Mouse (Mus musculus) liver, postnatal 0 days (tissue): Measurements from ENCODE around the gene Taok3. TPM values are rescaled to one million over a fixed set of nuclear protein-coding genes. Genes with fewer than 3 reads are reported as not detected.

ENCODE experiments used
- ATAC-seq: fragments of 200-750 bp; cut with Nextera tagmentation; 2 replicates; pipeline ENCODE4 v1.8.0; 2017; ENCODE audit warnings: mild to moderate bottlenecking, moderate library complexity
- DNase-seq: peaks from one replicate; pipeline ENCODE4 v3.0.0-alpha.2; 2016
- H3K27ac ChIP-seq: fragments of 300-500 bp; sonication (generic); 2 replicates; pipeline ENCODE4 v1.5.1; 2014; ENCODE audit warnings: antibody characterized with exemption, moderate library complexity, mild to moderate bottlenecking, low read depth
- H3K27me3 ChIP-seq: fragments of 300-500 bp; sonication (generic); 2 replicates; pipeline ENCODE4 v1.6.1; 2014; ENCODE audit warnings: low read length, control low read depth, mixed read lengths; ENCODE audit not compliant: insufficient read depth
- H3K36me3 ChIP-seq: fragments of 300-500 bp; sonication (generic); replicated peaks from 2 replicates; pipeline ENCODE4 v1.6.1; 2014; ENCODE audit warnings: mild to moderate bottlenecking, control low read depth, low read length, moderate library complexity, mixed read lengths; ENCODE audit not compliant: insufficient read depth
- H3K4me1 ChIP-seq: fragments of 300-500 bp; sonication (generic); 2 replicates; pipeline ENCODE4 v1.6.1; 2014; ENCODE audit warnings: antibody characterized with exemption, mild to moderate bottlenecking, control low read depth; ENCODE audit not compliant: insufficient read depth
- H3K4me2 ChIP-seq: fragments of 300-500 bp; sonication (generic); 2 replicates; pipeline ENCODE4 v1.6.1; 2014; ENCODE audit warnings: low read depth, mild to moderate bottlenecking, low read length, moderate library complexity, mixed read lengths
- H3K4me3 ChIP-seq: fragments of 300-500 bp; sonication (generic); 2 replicates; pipeline ENCODE4 v1.5.1; 2014; ENCODE audit warnings: low read depth, low read length
- H3K9ac ChIP-seq: fragments of 300-500 bp; sonication (generic); replicated peaks from 2 replicates; pipeline ENCODE4 v1.6.1; 2014; ENCODE audit warnings: mild to moderate bottlenecking, moderate library complexity
- H3K9me3 ChIP-seq: fragments of 300-500 bp; sonication (generic); 2 replicates; pipeline ENCODE4 v1.6.1; 2016; ENCODE audit warnings: mild to moderate bottlenecking, control low read depth, low read length, mixed read lengths
- CTCF ChIP-seq: sonication (generic); IDR thresholded peaks from 2 replicates; pipeline ENCODE4 v1.5.1; 2016; ENCODE audit warnings: antibody characterized with exemption, low read depth
- EP300 ChIP-seq: IDR thresholded peaks from 2 replicates; pipeline ENCODE4 v1.6.1; 2016; ENCODE audit warnings: antibody characterized with exemption, low read depth, mild to moderate bottlenecking
- WGBS: fragments of 180-500 bp; shearing (Covaris S2); extraction: QIAGEN DNeasy Blood & Tissue Kit; methylation state at CpG from one replicate; pipeline ENCODE4 v1.1.7; 2014; ENCODE audit not compliant: insufficient replicate concordance; 5-methylcytosine and 5-hydroxymethylcytosine counted together
- polyA plus RNA-seq: library from polyadenylated mRNA; unstranded; fragments of >200 nt; fragmentation: Nextera tagmentation; extraction: Ambion mirVana; gene quantifications from 2 replicates; pipeline ENCODE4 v1.2.1, GENCODE M21; 2015

Gene Taok3
- polyA plus RNA-seq, 1 experiment from 2014 or later: 41.9 TPM

DNA sequence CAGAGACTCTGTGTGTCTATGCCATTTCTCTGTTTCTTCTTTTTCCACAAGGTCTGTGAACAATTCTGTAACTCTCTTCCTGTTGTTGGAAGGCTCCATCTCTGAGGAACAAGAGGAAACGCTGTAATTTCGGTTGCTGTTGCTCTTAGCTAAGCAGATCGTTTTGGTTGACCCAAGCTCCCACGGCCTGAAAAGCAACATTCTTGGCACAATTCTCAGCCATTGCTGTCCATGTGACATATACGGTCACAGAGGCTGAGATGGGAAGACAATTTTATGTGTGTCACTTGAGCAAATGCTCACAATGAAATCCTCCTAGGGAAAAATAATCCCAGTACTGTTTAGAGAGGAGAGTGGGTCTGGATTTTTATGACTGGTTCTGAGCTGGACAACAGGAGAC, 62.0 kb downstream of the Taok3 start:
- TF ChIP-seq EP300 (no peak), CTCF (no peak)
- Histone ChIP-seq H3K27me3 (no peaks in the 10 kb centered on the region), H3K4me3 (no peak overlapping the region), H3K9ac (no peak overlapping the region), H3K4me1 (peaks cover 21% of the 10 kb centered on the region), H3K27ac (peak overlapping the region; percentile 74), H3K9me3 (peaks cover 9% of the 10 kb centered on the region), H3K4me2 (no peak overlapping the region), H3K36me3 (peaks cover 31% of the 10 kb centered on the region)
- DNase-seq (no peak), ATAC-seq (peak; percentile 32; the same call in 1 of the 2 replicates)
- 59% methylated on average over 5 of the region's 5 CpGs for WGBS

DNA sequence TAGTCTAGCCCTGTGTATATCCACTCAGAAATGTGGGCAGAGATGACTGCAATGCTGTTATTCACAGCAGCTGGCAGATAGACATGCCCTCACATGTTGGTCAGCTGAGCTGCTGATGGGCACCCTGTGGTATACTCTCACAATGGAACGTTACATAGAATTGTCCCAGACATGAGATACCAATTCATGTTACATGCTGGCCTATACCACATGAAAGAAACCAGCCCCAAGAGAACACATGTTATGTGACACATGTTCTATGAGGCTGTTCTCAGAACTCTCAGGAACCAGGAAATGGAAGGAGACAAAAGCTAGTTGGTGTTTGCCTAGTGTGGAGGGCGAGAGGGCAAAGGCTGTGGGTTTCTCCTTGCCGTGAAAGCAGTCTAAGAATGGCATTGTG, 62.5 kb downstream of the Taok3 start:
- peaks cover 32% of the 10 kb centered on the region for H3K36me3 ChIP-seq
- DNase-seq: no peak
- no peak for ATAC-seq

DNA sequence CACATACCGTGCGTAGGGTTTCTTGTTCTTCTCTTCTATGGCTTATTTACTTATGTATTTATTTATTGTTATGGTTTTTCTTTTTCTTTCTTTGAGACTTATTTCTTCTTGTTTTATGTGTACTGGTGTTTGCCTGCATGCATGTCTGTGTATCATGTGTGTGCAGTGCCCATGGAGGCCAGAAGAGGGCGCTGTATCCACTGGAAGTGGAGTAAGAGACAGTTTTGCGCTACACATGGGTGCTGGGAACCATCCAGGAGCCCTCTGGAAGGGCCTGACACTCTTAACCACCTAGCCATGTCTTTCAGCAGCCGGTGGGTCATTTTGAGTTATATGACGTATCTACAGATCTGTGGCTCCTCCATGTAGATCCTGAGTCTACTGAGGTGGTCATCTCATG, 64.9 kb downstream of the Taok3 start:
- no peak overlapping the region for H3K9ac ChIP-seq
- H3K27me3 ChIP-seq: no peaks in the 10 kb centered on the region
- DNase-seq (no peak), ATAC-seq (no peak)
- WGBS: 88% methylated on average over 6 of the region's 6 CpGs
- H3K9me3 ChIP-seq: peaks cover 9% of the 10 kb centered on the region
- TF ChIP-seq CTCF: peak; percentile 38; the same call in 1 of the 2 replicates
- TF ChIP-seq EP300: no peak
- no peak overlapping the region for H3K4me3 ChIP-seq
- H3K4me1 ChIP-seq: peaks cover 21% of the 10 kb centered on the region
- no peak overlapping the region for H3K27ac ChIP-seq
- H3K36me3 ChIP-seq: peaks cover 49% of the 10 kb centered on the region
- H3K4me2 ChIP-seq: no peak overlapping the region

More for the DNA sequence above, 62.5 kb downstream of the Taok3 start:
- Histone ChIP-seq H3K27ac (peak overlapping the region; percentile 74), H3K4me2 (no peak overlapping the region), H3K4me1 (peaks cover 21% of the 10 kb centered on the region), H3K27me3 (no peaks in the 10 kb centered on the region), H3K4me3 (no peak overlapping the region), H3K9ac (no peak overlapping the region), H3K9me3 (peaks cover 9% of the 10 kb centered on the region)
- no peak for TF ChIP-seq CTCF
- TF ChIP-seq EP300: no peak
- WGBS: 77% methylated on average over 3 of the region's 3 CpGs

DNA sequence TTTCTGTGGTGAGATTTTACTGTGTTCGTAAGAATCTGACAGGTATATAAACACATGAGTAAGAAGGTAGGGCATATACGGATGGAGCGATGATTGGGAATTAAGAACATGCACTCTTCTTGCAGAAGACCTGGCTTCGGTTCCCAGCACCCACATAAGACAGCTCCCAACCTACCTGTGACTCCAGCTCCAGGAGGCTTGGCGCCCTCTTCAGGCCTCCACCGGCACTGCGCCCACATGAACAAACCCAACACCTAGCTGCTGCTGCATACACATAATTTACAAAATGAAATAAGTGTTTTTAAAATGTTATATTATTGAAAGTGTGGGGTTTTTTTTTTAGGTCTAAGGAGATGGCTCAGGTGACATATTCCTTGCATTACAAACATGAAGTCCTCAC, 65.7 kb downstream of the Taok3 start:
- H3K4me3 ChIP-seq: no peak overlapping the region
- ATAC-seq (no peak), DNase-seq (peak; percentile 36)
- H3K9me3 ChIP-seq: peaks cover 9% of the 10 kb centered on the region
- no peak overlapping the region for H3K27ac ChIP-seq
- no peak overlapping the region for H3K4me2 ChIP-seq
- peaks cover 51% of the 10 kb centered on the region for H3K36me3 ChIP-seq
- 93% methylated on average over 7 of the region's 7 CpGs for WGBS
- no peak overlapping the region for H3K9ac ChIP-seq
- no peaks in the 10 kb centered on the region for H3K27me3 ChIP-seq
- peaks cover 21% of the 10 kb centered on the region for H3K4me1 ChIP-seq
- TF ChIP-seq CTCF (peak; percentile 67), EP300 (no peak)

DNA sequence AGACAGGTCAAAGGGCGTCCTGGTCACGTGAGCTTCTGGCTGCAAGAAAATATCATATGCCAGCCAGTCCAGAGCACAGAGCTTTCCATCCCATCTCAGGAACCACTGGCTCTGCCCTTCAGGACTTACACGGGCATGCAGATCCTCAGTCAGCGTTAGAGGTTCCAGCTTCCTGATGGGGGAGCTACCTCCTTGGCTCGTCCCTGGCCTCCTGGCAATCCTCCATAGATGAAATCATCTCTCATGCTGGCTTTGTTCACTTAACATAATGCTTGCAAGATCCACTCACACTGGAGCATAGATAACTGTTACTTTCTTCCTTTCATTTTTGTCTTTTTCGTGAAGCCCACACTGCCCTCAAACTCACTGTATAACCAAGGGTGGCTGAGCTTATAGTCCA, 72.1 kb downstream of the Taok3 start:
- TF ChIP-seq EP300 (no peak), CTCF (no peak)
- ATAC-seq (peak; percentile 44; the same call in 1 of the 2 replicates), DNase-seq (peak; percentile 30)
- H3K9me3 ChIP-seq: no peaks in the 10 kb centered on the region
- H3K4me1 ChIP-seq: 0 out of 2 replicates have a peak, but pooled peaks cover 3% of the 10 kb centered on the region
- H3K27me3 ChIP-seq: no peaks in the 10 kb centered on the region
- no peak overlapping the region for H3K27ac ChIP-seq
- H3K36me3 ChIP-seq: peaks cover 67% of the 10 kb centered on the region
- no peak overlapping the region for H3K9ac ChIP-seq
- no peak overlapping the region for H3K4me2 ChIP-seq
- 83% methylated on average over 6 of the region's 6 CpGs for WGBS
- H3K4me3 ChIP-seq: no peak overlapping the region

DNA sequence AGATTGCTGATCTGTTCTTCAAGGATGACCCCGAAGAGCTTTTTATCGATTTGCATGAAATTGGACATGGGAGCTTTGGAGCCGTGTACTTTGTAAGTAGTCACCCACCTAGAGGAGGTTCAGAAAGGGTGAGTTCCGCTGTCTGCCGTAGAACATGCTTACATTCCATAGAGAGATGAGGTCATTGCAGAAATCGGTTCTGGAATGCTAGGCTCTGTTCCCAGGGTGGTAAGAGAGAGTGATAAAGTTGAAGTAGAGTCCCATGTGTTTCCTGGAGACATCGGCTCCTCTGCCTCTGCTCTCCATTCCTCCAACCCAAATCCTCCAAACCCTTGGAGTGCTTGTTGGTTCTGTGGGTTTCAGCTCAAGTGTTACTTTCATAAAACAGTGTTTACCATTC, 73.8 kb downstream of the Taok3 start:
- H3K9me3 ChIP-seq: no peaks in the 10 kb centered on the region
- ATAC-seq (no peak), DNase-seq (no peak)
- no peaks in the 10 kb centered on the region for H3K27me3 ChIP-seq
- H3K9ac ChIP-seq: no peak overlapping the region
- TF ChIP-seq EP300 (no peak), CTCF (no peak)
- H3K4me3 ChIP-seq: no peak overlapping the region
- no peak overlapping the region for H3K27ac ChIP-seq
- 81% methylated on average over 7 of the region's 7 CpGs for WGBS
- H3K36me3 ChIP-seq: peaks cover 72% of the 10 kb centered on the region
- 0 out of 2 replicates have a peak, but pooled peaks cover 3% of the 10 kb centered on the region for H3K4me1 ChIP-seq
- H3K4me2 ChIP-seq: no peak overlapping the region

DNA sequence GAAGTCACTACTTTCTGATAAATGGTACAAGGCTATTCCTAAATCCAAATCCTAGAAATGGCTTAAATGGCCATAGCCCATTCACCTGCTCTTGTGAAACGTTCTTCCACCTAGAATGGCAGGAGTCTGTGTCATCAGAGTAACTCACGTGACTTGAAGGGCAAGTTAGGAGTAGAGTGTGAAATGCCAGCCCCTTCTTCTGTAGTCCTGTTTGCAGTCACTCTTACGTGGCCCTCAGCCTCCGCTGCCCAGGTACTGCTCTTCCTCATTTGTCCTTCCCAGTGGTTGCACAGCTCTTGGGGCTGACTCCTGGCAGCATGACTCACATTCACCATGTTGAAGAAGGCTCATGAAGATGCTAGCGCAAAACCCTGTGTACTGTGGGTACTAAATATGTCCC, 74.7 kb downstream of the Taok3 start:
- H3K27me3 ChIP-seq: no peaks in the 10 kb centered on the region
- H3K9me3 ChIP-seq: no peaks in the 10 kb centered on the region
- H3K4me3 ChIP-seq: no peak overlapping the region
- H3K27ac ChIP-seq: no peak overlapping the region
- ATAC-seq (no peak), DNase-seq (no peak)
- no peak overlapping the region for H3K9ac ChIP-seq
- WGBS: 92% methylated on average over 5 of the region's 5 CpGs
- TF ChIP-seq CTCF: no peak
- no peak for TF ChIP-seq EP300
- H3K4me1 ChIP-seq: 0 out of 2 replicates have a peak, but pooled peaks cover 3% of the 10 kb centered on the region
- no peak overlapping the region for H3K4me2 ChIP-seq
- peaks cover 74% of the 10 kb centered on the region for H3K36me3 ChIP-seq
